11 mouse cellular contexts compared by ENCODE assay signal in genomic region chr14:26671870-26672615, GRCm38 (mm10). TPM values are rescaled to one million over a fixed set of nuclear protein-coding genes. Genes with fewer than 3 reads are reported as not detected.
DNase-seq lines count a peak whose midpoint lies in the region; ATAC-seq and TF ChIP-seq lines count a peak whose summit lies in the region.
"Not testable (repeated sequence)": the region's sequence is repeated elsewhere in the genome, so short reads cannot be mapped to it uniquely, and the experiment has no call there.
"Had no signal": no experiment of that assay in that cellular context is flagged by ENCODE, and none has a peak within 500 bp of the region (broad histone marks: within the 10 kb centered on the region; RNA-seq: fewer than 3 reads in every experiment).

No protein-coding gene starts in this region.

- not testable (repeated sequence) for H3K27ac ChIP-seq in CH12.LX (ENCODE audit: insufficient read depth, low read depth); heart, embryonic 13.5 days (replicated peaks); liver, postnatal 0 days (ENCODE audit: low read depth); small intestine, adult 2 months (ENCODE audit: insufficient read depth, low read depth, low read length)
- H3K27ac ChIP-seq in liver, embryonic 13.5 days = peak overlapping the region; percentile 43; the same call in 1 of the 2 replicates

- H3K9me3 ChIP-seq in CH12.LX (replicated peaks; ENCODE audit: low read length); heart, embryonic 13.5 days; liver, embryonic 13.5 days (replicated peaks); liver, postnatal 0 days (ENCODE audit: low read length): not testable (repeated sequence)

- peak; percentile 40 for ATAC-seq in activated CD4-positive, CD25-positive, alpha-beta regulatory T cell, adult 4 months
- not testable (repeated sequence) for ATAC-seq in heart, embryonic 13.5 days (ENCODE audit: extremely low read depth, insufficient number of reproducible peaks, low FRiP score, low TSS enrichment); liver, embryonic 13.5 days (ENCODE audit: low read depth); liver, postnatal 0 days

- dilution Hi-C loops in CH12.LX (cut with MboI; ENCODE audit: extremely low pct_ligation_motif_present, extremely low pct_unique_long_range_greater_than_20kb, low sequenced_read_pairs) = not testable (repeated sequence)

- peak; percentile 51 for TF ChIP-seq POLR2A in CH12.LX (IDR thresholded peaks at IDR 0.05; ENCODE audit: low read depth, low read length)
- TF ChIP-seq POLR2A in small intestine, adult 2 months (IDR thresholded peaks at IDR 0.05; ENCODE audit: low read depth, low read length) = not testable (repeated sequence)

- H3K4me3 ChIP-seq in CH12.LX (replicated peaks in 1 of 3; ENCODE audit: low read depth in 2 of 3, low read length in 2 of 3, poor library complexity in 1 of 3) = peak overlapping the region in 1 of 3 experiments; percentile 39
- not testable (repeated sequence) for H3K4me3 ChIP-seq in heart, embryonic 13.5 days
- peak overlapping the region; percentile 41 for H3K4me3 ChIP-seq in liver, embryonic 13.5 days (replicated peaks)
- peak overlapping the region; percentile 14; the same call in 1 of the 2 replicates for H3K4me3 ChIP-seq in liver, postnatal 0 days (ENCODE audit: low read depth, low read length)
- peak overlapping the region; percentile 9; the same call in 1 of the 2 replicates for H3K4me3 ChIP-seq in small intestine, adult 2 months (ENCODE audit: low read depth, low read length)

- in situ Hi-C loops in CH12.LX (cut with MboI; ENCODE audit: low pct_ligation_motif_present, low pct_unique_long_range_greater_than_20kb, low sequenced_read_pairs) = not testable (repeated sequence)

- not testable (repeated sequence) for TF ChIP-seq CTCF in CH12.LX (conservative IDR thresholded peaks at IDR 0.05 in 1 of 2, IDR thresholded peaks at IDR 0.05 in 1 of 2; ENCODE audit: low read depth in 2 of 2, low read length in 2 of 2); liver, postnatal 0 days (IDR thresholded peaks at IDR 0.05; ENCODE audit: low read depth); small intestine, adult 2 months (IDR thresholded peaks at IDR 0.05; ENCODE audit: extremely low read depth, insufficient read length, insufficient replicate concordance, low read depth, low read length)

- not testable (repeated sequence) for H3K36me3 ChIP-seq in CH12.LX (replicated peaks in 1 of 2; ENCODE audit: control insufficient read depth in 1 of 2, insufficient read depth in 1 of 2, low read length in 1 of 2); heart, embryonic 13.5 days; liver, embryonic 13.5 days; liver, postnatal 0 days (replicated peaks; ENCODE audit: insufficient read depth, low read length); small intestine, adult 2 months (ENCODE audit: control insufficient read depth, insufficient read depth, low read length)

- TF ChIP-seq RAD21 in CH12.LX (IDR thresholded peaks at IDR 0.05; ENCODE audit: low read depth, low read length) = not testable (repeated sequence)

- H3K27me3 ChIP-seq in CH12.LX (replicated peaks); heart, embryonic 13.5 days (replicated peaks); liver, embryonic 13.5 days; liver, postnatal 0 days (ENCODE audit: insufficient read depth, low read length); small intestine, adult 2 months (ENCODE audit: control insufficient read depth, insufficient read depth, low read length): not testable (repeated sequence)

- H3K4me2 ChIP-seq in CH12.LX (ENCODE audit: insufficient read depth, low read depth, poor library complexity, severe bottlenecking) = peak overlapping the region; percentile 83
- peak overlapping the region; percentile 24; the same call in 1 of the 2 replicates for H3K4me2 ChIP-seq in heart, embryonic 13.5 days
- H3K4me2 ChIP-seq in liver, embryonic 13.5 days = peak overlapping the region; percentile 98
- peak overlapping the region; percentile 51 for H3K4me2 ChIP-seq in liver, postnatal 0 days (ENCODE audit: low read depth, low read length)

- H3K9ac ChIP-seq in CH12.LX (ENCODE audit: insufficient read depth, low read depth) = peak overlapping the region; percentile 51
- peak overlapping the region; percentile 37; the same call in 1 of the 2 replicates for H3K9ac ChIP-seq in heart, embryonic 13.5 days
- H3K9ac ChIP-seq in liver, embryonic 13.5 days = peak overlapping the region; percentile 47; the same call in 1 of the 2 replicates
- not testable (repeated sequence) for H3K9ac ChIP-seq in liver, postnatal 0 days (replicated peaks)

- DNase-seq in A20 (ENCODE audit: low read depth, low spot score) (peak; percentile 86), CH12.LX (ENCODE audit: extremely low read depth) (peak; percentile 62), liver (peak; percentile 43)
- DNase-seq in liver, embryonic 13.5 days = peak; percentile 42
- not testable (repeated sequence) for DNase-seq in liver, postnatal 0 days

- not testable (repeated sequence) for TF ChIP-seq EP300 in CH12.LX (IDR thresholded peaks at IDR 0.05; ENCODE audit: low read length); liver, postnatal 0 days (IDR thresholded peaks at IDR 0.05; ENCODE audit: low read depth)

- H3K79me2 ChIP-seq in CH12.LX (replicated peaks; ENCODE audit: control insufficient read depth, extremely low read depth, insufficient read depth, poor library complexity, severe bottlenecking) = peaks cover 26% of the 10 kb centered on the region

- 47% methylated on average over 17 of the region's 17 CpGs for WGBS in heart, embryonic 13.5 days
- 36% methylated on average over 17 of the region's 17 CpGs for WGBS in liver, embryonic 13.5 days (ENCODE audit: insufficient replicate concordance)
- WGBS in liver, postnatal 0 days (ENCODE audit: insufficient replicate concordance) = 45% methylated on average over 17 of the region's 17 CpGs
- 48% methylated on average over 17 of the region's 17 CpGs for WGBS in small intestine, adult 2 months

- H3K4me1 ChIP-seq in CH12.LX (ENCODE audit: control insufficient read depth in 1 of 2, insufficient read depth in 2 of 2) = peaks cover 5 to 44% of the 10 kb centered on the region in 2 experiments
- peaks cover 19% of the 10 kb centered on the region for H3K4me1 ChIP-seq in heart, embryonic 13.5 days
- peaks cover 64% of the 10 kb centered on the region for H3K4me1 ChIP-seq in liver, embryonic 13.5 days (replicated peaks)
- peaks cover 22% of the 10 kb centered on the region for H3K4me1 ChIP-seq in liver, postnatal 0 days (ENCODE audit: insufficient read depth)
- not testable (repeated sequence) for H3K4me1 ChIP-seq in small intestine, adult 2 months (ENCODE audit: control insufficient read depth, insufficient read depth, insufficient read length, low read length)

TF ChIP-seq in CH12.LX, 34 proteins besides CTCF, POLR2A, EP300 and RAD21 (continues in another document):
- TF ChIP-seq MXI1 (IDR thresholded peaks at IDR 0.05; ENCODE audit: low read depth, low read length) = peak; percentile 78; the same call in 1 of the 2 replicates
- TF ChIP-seq CHD2 (IDR thresholded peaks at IDR 0.05; ENCODE audit: low read length) = peak; percentile 67; the same call in 1 of the 2 replicates
- peak; percentile 47; the same call in 1 of the 2 replicates for TF ChIP-seq BHLHE40 (IDR thresholded peaks at IDR 0.05; ENCODE audit: low read depth, low read length)
- TF ChIP-seq MYC (IDR thresholded peaks at IDR 0.05; ENCODE audit: low read depth, low read length) = peak; percentile 85
- TF ChIP-seq MAX (IDR thresholded peaks at IDR 0.05; ENCODE audit: low read length) = peak; percentile 78
- peak; percentile 71; the same call in 1 of the 2 replicates for TF ChIP-seq E2F4 (IDR thresholded peaks at IDR 0.05; ENCODE audit: insufficient replicate concordance, low read depth, low read length)
- TF ChIP-seq TBP (conservative IDR thresholded peaks at IDR 0.05; ENCODE audit: low read depth, low read length) = peak; percentile 71; the same call in 1 of the 2 replicates
- 0 out of 2 replicates have a peak, but pooled peaks have one; percentile 53 for TF ChIP-seq NELFE (IDR thresholded peaks at IDR 0.05; ENCODE audit: low read depth, low read length)

RNA-seq across cellular contexts. Expression of gene Pde12, which starts 2.4 kb away (rescaled TPM):
- total RNA-seq in CH12.LX (2012; rRNA removed) = 8.4 and 10.6 TPM in 2 replicates
- 13.9 and 14.2 TPM in 2 replicates for total RNA-seq in CH12.LX (2014; rRNA removed)
- 11.9 and 14.9 TPM in 2 replicates for polyA plus RNA-seq in CH12.LX (2012; ENCODE audit: insufficient read length, low read depth)
- 1 to 10 TPM; 4.8 to 4.9 TPM for polyA plus RNA-seq in activated CD4-positive, CD25-positive, alpha-beta regulatory T cell, adult 4 months (2017; shearing (Covaris generic))
- polyA plus RNA-seq in heart, embryonic 13.5 days (2015; fragmentation: Nextera tagmentation; extraction: Ambion mirVana) = 7.5 and 7.6 TPM in 2 replicates
- 8.4 and 9.6 TPM in 2 replicates for polyA plus RNA-seq in liver, embryonic 13.5 days (2015; fragmentation: Nextera tagmentation; extraction: Ambion mirVana)
- polyA plus RNA-seq in liver, postnatal 0 days (2015; fragmentation: Nextera tagmentation; extraction: Ambion mirVana) = 3.9 and 4.3 TPM in 2 replicates
- polyA plus RNA-seq in small intestine, adult 2 months (2012; rRNA removed) = 4.2 and 5.3 TPM in 2 replicates

RNA-seq across cellular contexts. Expression of gene Dnah12, which starts 21.0 kb away (rescaled TPM):
- total RNA-seq in CH12.LX (2012; rRNA removed) (0.04 TPM in 2 replicates), CH12.LX (2014; rRNA removed) (0.13 and 0.19 TPM in 2 replicates)
- polyA plus RNA-seq in CH12.LX (2012; ENCODE audit: insufficient read length, low read depth) = 0.04 and 0.07 TPM in 2 replicates
- not detected for polyA plus RNA-seq in activated CD4-positive, CD25-positive, alpha-beta regulatory T cell, adult 4 months (2017; shearing (Covaris generic))
- 0.01 TPM in 2 replicates for polyA plus RNA-seq in heart, embryonic 13.5 days (2015; fragmentation: Nextera tagmentation; extraction: Ambion mirVana)
- 0.02 TPM in 2 replicates for polyA plus RNA-seq in liver, embryonic 13.5 days (2015; fragmentation: Nextera tagmentation; extraction: Ambion mirVana)
- 0.02 and 0.04 TPM in 2 replicates for polyA plus RNA-seq in liver, postnatal 0 days (2015; fragmentation: Nextera tagmentation; extraction: Ambion mirVana)
- not detected in 2 replicates for polyA plus RNA-seq in small intestine, adult 2 months (2012; rRNA removed)
- total RNA-seq: adrenal gland, postnatal 25 days; gastrocnemius, postnatal 14 days had no signal
- polyA plus RNA-seq: adrenal gland, adult 2 months had no signal

RNA-seq across cellular contexts. Expression of gene Arf4, which starts 34.2 kb away (rescaled TPM):
- total RNA-seq in CH12.LX (2012; rRNA removed) = 43.3 and 50.7 TPM in 2 replicates
- total RNA-seq in CH12.LX (2014; rRNA removed) = 66.6 and 74.2 TPM in 2 replicates
- polyA plus RNA-seq in CH12.LX (2012; ENCODE audit: insufficient read length, low read depth) = 84.0 and 86.4 TPM in 2 replicates
- polyA plus RNA-seq in activated CD4-positive, CD25-positive, alpha-beta regulatory T cell, adult 4 months (2017; shearing (Covaris generic)) = 100 to 1,000 TPM; 244 to 255 TPM
- 440 and 447 TPM in 2 replicates for polyA plus RNA-seq in heart, embryonic 13.5 days (2015; fragmentation: Nextera tagmentation; extraction: Ambion mirVana)
- polyA plus RNA-seq in liver, embryonic 13.5 days (2015; fragmentation: Nextera tagmentation; extraction: Ambion mirVana) = 160 and 203 TPM in 2 replicates
- polyA plus RNA-seq in liver, postnatal 0 days (2015; fragmentation: Nextera tagmentation; extraction: Ambion mirVana) = 196 and 201 TPM in 2 replicates
- 139 and 203 TPM in 2 replicates for polyA plus RNA-seq in small intestine, adult 2 months (2012; rRNA removed)

Comparison
In these comparisons a context has a peak if more than half of its experiments do, and no peak if none do; other contexts are left out.
1. H3K4me2 ChIP-seq: peak in every context shown above with its lines; median percentile 98 in liver, embryonic 13.5 days; 83 in CH12.LX; 51 in liver, postnatal 0 days; 24 in heart, embryonic 13.5 days.